Mouse (Mus musculus) mouse trophoblast stem cell (cell line): ENCODE measurements around the gene Tns1.
"Not testable (repeated sequence)": the region's sequence is repeated elsewhere in the genome, so short reads cannot be mapped to it uniquely, and the experiment has no call there.

Experiments
- in situ Hi-C, 2 experiments: fragments of 300-500 bp; cut with MseI, MboI; formaldehyde crosslinking; loops; 2 replicates in 1 of 2; 3 replicates in 1 of 2; pipeline ENCODE4 v1.15.1; 2025

The Tns1 gene

GRCm38 (mm10) chr1:74124021-74124981 is at the start of gene Tns1:
Gene Tns1 (minus strand): TSS chr1:74124449.
- in situ Hi-C loops = no loop called here

- in situ Hi-C loops = no loop called here
Observed at GRCm38 (mm10) chr1:74172722-74173121, 48.5 kb upstream of the Tns1 start.

- in situ Hi-C loops = no loop called here
Observed at GRCm38 (mm10) chr1:74169721-74170120, 45.5 kb upstream of the Tns1 start.

GRCm38 (mm10) chr1:74167136-74167535 is 42.9 kb upstream of the Tns1 start:
- in situ Hi-C loops = no loop called here

GRCm38 (mm10) chr1:74160036-74160435 is 35.8 kb upstream of the Tns1 start:
- in situ Hi-C loops = no loop called here

- in situ Hi-C loops = not testable (repeated sequence)
Observed at GRCm38 (mm10) chr1:74159613-74160012, 35.4 kb upstream of the Tns1 start.

GRCm38 (mm10) chr1:74156381-74156910 is 32.2 kb upstream of the Tns1 start:
- in situ Hi-C loops = no loop called here

GRCm38 (mm10) chr1:74155435-74156012 is 31.3 kb upstream of the Tns1 start:
- in situ Hi-C loops = no loop called here

GRCm38 (mm10) chr1:74153461-74154184 is 29.4 kb upstream of the Tns1 start, which contains the start of gene Cxcr2:
Gene Cxcr2 (plus strand): TSS chr1:74153989.
- in situ Hi-C loops = no loop called here

- in situ Hi-C loops = no loop called here
Observed at GRCm38 (mm10) chr1:74151091-74151490, 26.8 kb upstream of the Tns1 start.

- in situ Hi-C loops = no loop called here
Observed at GRCm38 (mm10) chr1:74150101-74150500, 25.9 kb upstream of the Tns1 start.

- in situ Hi-C loops = no loop called here
Observed at GRCm38 (mm10) chr1:74149106-74149885, 25.0 kb upstream of the Tns1 start.

GRCm38 (mm10) chr1:74141781-74142180 is 17.5 kb upstream of the Tns1 start:
- in situ Hi-C loops = no loop called here

GRCm38 (mm10) chr1:74139415-74139814 is 15.2 kb upstream of the Tns1 start:
- in situ Hi-C loops = no loop called here

- in situ Hi-C loops = no loop called here
Observed at GRCm38 (mm10) chr1:74135326-74135950, 11.2 kb upstream of the Tns1 start.

GRCm38 (mm10) chr1:74133954-74134353 is 9.7 kb upstream of the Tns1 start:
- in situ Hi-C loops = no loop called here

- in situ Hi-C loops = no loop called here
Observed at GRCm38 (mm10) chr1:74132011-74132410, 7.8 kb upstream of the Tns1 start.

GRCm38 (mm10) chr1:74130883-74131659 is 6.8 kb upstream of the Tns1 start:
- in situ Hi-C loops = no loop called here

GRCm38 (mm10) chr1:74124991-74125552 is 823 bp upstream of the Tns1 start, which contains the start of gene Rufy4:
Gene Rufy4 (plus strand): TSS chr1:74125541.
- in situ Hi-C loops = no loop called here
